Comparison of ENCODE assay signal across 26 mouse cellular contexts in the genomic region with DNA sequence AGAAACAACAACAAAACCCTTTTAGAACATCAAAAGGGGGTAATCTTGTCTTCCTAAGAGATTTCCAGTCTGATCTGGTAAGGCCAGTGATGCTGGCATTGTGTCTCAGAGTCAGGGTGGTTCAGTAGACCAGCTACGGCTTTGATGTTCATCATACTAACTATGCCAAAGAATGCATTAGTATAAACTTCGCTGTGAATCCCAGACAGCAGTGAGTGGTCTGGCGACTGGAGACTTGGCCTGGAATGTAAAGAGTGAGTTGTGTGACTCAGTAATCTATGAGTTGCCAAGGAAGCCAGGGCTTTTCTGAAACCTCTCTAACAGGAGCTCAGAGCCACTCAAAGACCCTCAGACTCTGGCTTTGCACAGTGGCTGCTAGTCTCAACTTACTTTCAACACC.
A peak's percentile ranks its signal among the peaks of the same experiment; 100 is the strongest.
DNase-seq lines count a peak whose midpoint lies in the region; ATAC-seq lines count a peak whose summit lies in the region.
"Had no signal": no experiment of that assay in that cellular context is flagged by ENCODE, and none has a peak within 500 bp of the region (broad histone marks: within the 10 kb centered on the region; RNA-seq: fewer than 3 reads in every experiment).

No protein-coding gene starts in this region.

- H3K9ac ChIP-seq in lung, embryonic 15.5 days: no peak overlapping the region
- H3K9ac ChIP-seq: embryonic facial prominence, embryonic 13.5 days; embryonic facial prominence, embryonic 15.5 days; forebrain, embryonic 12.5 days had no signal

- H3K27ac ChIP-seq in lung, embryonic 15.5 days: no peak overlapping the region
- H3K27ac ChIP-seq: embryonic facial prominence, embryonic 13.5 days; embryonic facial prominence, embryonic 15.5 days; forebrain, embryonic 10.5 days; forebrain, embryonic 12.5 days had no signal

- H3K4me3 ChIP-seq in lung, embryonic 15.5 days: no peak overlapping the region
- H3K4me3 ChIP-seq: embryonic facial prominence, embryonic 13.5 days; embryonic facial prominence, embryonic 15.5 days; erythroblast, embryonic 14.5 days; forebrain, embryonic 10.5 days; forebrain, embryonic 12.5 days had no signal

- no peak overlapping the region for H3K4me2 ChIP-seq in lung, embryonic 15.5 days
- H3K4me2 ChIP-seq: embryonic facial prominence, embryonic 13.5 days; embryonic facial prominence, embryonic 15.5 days; forebrain, embryonic 12.5 days had no signal

- ATAC-seq in lung, embryonic 15.5 days (ENCODE audit: borderline replicate concordance, extremely low read depth, low FRiP score, low TSS enrichment): peak; percentile 57; the same call in 1 of the 2 replicates
- ATAC-seq: CD4-positive, CD25-positive, alpha-beta regulatory T cell, adult 4 months; forebrain, embryonic 14.5 days; forebrain, embryonic 16.5 days had no signal

- H3K9me3 ChIP-seq in lung, embryonic 15.5 days: no peaks in the 10 kb centered on the region
- H3K9me3 ChIP-seq: embryonic facial prominence, embryonic 13.5 days; embryonic facial prominence, embryonic 15.5 days; forebrain, embryonic 10.5 days; forebrain, embryonic 12.5 days; G1E had no signal

- H3K36me3 ChIP-seq in lung, embryonic 15.5 days: no peaks in the 10 kb centered on the region
- H3K36me3 ChIP-seq: embryonic facial prominence, embryonic 13.5 days; embryonic facial prominence, embryonic 15.5 days; forebrain, embryonic 10.5 days; forebrain, embryonic 12.5 days; G1E had no signal

- H3K27me3 ChIP-seq in lung, embryonic 15.5 days: no peaks in the 10 kb centered on the region
- H3K27me3 ChIP-seq: CH12.LX; embryonic facial prominence, embryonic 13.5 days; embryonic facial prominence, embryonic 15.5 days; forebrain, embryonic 12.5 days had no signal

- H3K4me1 ChIP-seq in lung, embryonic 15.5 days: peaks cover 7% of the 10 kb centered on the region
- H3K4me1 ChIP-seq: embryonic facial prominence, embryonic 13.5 days; embryonic facial prominence, embryonic 15.5 days; forebrain, embryonic 10.5 days; forebrain, embryonic 12.5 days had no signal

- DNase-seq in heart, adult 11 months: peak; percentile 43
- DNase-seq in heart, postnatal 36 days: no peak
- no peak for DNase-seq in lung, postnatal 10 days
- peak; percentile 56 for DNase-seq in NIH3T3 (ENCODE audit: low read depth)
- DNase-seq: adrenal gland, adult 2 months; adrenal gland, postnatal 10 days; adrenal gland, postnatal 25 days; B cell, adult 2 months; cerebellum, adult 11 months; cerebellum, adult 18-20 months; cerebellum, adult 8-10 months; cerebellum, adult 9-11 months; cerebellum, postnatal 14 days; cerebellum, postnatal 36 days; embryo, embryonic 11 days had no signal

- intact Hi-C loops in heart, postnatal 36 days (cut with DNase I): no loop called here

- 33% methylated on average over 3 of the region's 3 CpGs for WGBS in lung, embryonic 15.5 days

Comparison
In these comparisons a context has a peak if more than half of its experiments do, and no peak if none do; other contexts are left out.
1. DNase-seq: peak in heart, adult 11 months (single experiment) and NIH3T3 (single experiment); none in heart, postnatal 36 days (0 of 2) and lung, postnatal 10 days (single experiment).